Mouse (Mus musculus) embryonic facial prominence, embryonic 11.5 days (tissue): Measurements from ENCODE around the gene Fnip2. TPM values are rescaled to one million over a fixed set of nuclear protein-coding genes. Genes with fewer than 3 reads are reported as not detected.
"Not testable (repeated sequence)": the region's sequence is repeated elsewhere in the genome, so short reads cannot be mapped to it uniquely, and the experiment has no call there.

ENCODE experiments used
- ATAC-seq: fragments of 200-750 bp; cut with Nextera tagmentation; replicated peaks from 2 replicates; pipeline ENCODE4 v1.8.0; 2017; ENCODE audit warnings: low read depth; ENCODE audit not compliant: insufficient number of reproducible peaks, low FRiP score, low TSS enrichment
- DNase-seq: peaks from one replicate; pipeline ENCODE4 v3.0.0-alpha.2; 2015; ENCODE audit warnings: low spot score
- H3K27ac ChIP-seq: fragments of 300-500 bp; sonication (generic); replicated peaks from 2 replicates; pipeline ENCODE4 v1.5.1; 2014; ENCODE audit warnings: mild to moderate bottlenecking, low read depth, low read length, control low read depth
- H3K27me3 ChIP-seq: fragments of 300-500 bp; sonication (generic); 2 replicates; pipeline ENCODE4 v1.6.1; 2014; ENCODE audit warnings: mild to moderate bottlenecking, low read length, moderate library complexity, mixed read lengths; ENCODE audit not compliant: control insufficient read depth, insufficient read depth
- H3K36me3 ChIP-seq: fragments of 300-500 bp; sonication (generic); replicated peaks from 2 replicates; pipeline ENCODE4 v1.6.1; 2014; ENCODE audit warnings: low read depth, mild to moderate bottlenecking, low read length, moderate library complexity, mixed read lengths; ENCODE audit not compliant: control insufficient read depth, insufficient read depth
- H3K4me1 ChIP-seq: fragments of 300-500 bp; sonication (generic); 2 replicates; pipeline ENCODE4 v1.6.1; 2014; ENCODE audit warnings: low read length, mixed read lengths; ENCODE audit not compliant: control insufficient read depth, insufficient read depth
- H3K4me2 ChIP-seq: fragments of 300-500 bp; sonication (generic); 2 replicates; pipeline ENCODE4 v1.6.1; 2014; ENCODE audit warnings: low read depth, mild to moderate bottlenecking, control low read depth, low read length, moderate library complexity
- H3K4me3 ChIP-seq: fragments of 300-500 bp; sonication (generic); 2 replicates; pipeline ENCODE4 v1.5.1; 2014; ENCODE audit warnings: low read depth, low read length, control low read depth
- H3K9ac ChIP-seq: fragments of 300-500 bp; sonication (generic); replicated peaks from 2 replicates; pipeline ENCODE4 v1.6.1; 2014; ENCODE audit warnings: mild to moderate bottlenecking, control low read depth, low read length
- H3K9me3 ChIP-seq: fragments of 300-500 bp; sonication (generic); replicated peaks from 2 replicates; pipeline ENCODE4 v1.6.1; 2016; ENCODE audit warnings: mild to moderate bottlenecking, low read length, inconsistent platforms, mixed read lengths; ENCODE audit not compliant: control insufficient read depth
- WGBS: fragments of 180-500 bp; shearing (Covaris S2); extraction: QIAGEN DNeasy Blood & Tissue Kit; methylation state at CpG from one replicate; pipeline ENCODE4 v1.1.7; 2014; 5-methylcytosine and 5-hydroxymethylcytosine counted together
- polyA plus RNA-seq: library from polyadenylated mRNA; unstranded; fragments of >200 nt; fragmentation: Nextera tagmentation; extraction: Ambion mirVana; gene quantifications from 2 replicates; pipeline ENCODE4 v1.2.1, GENCODE M21; 2014

Gene Fnip2
- polyA plus RNA-seq, 1 experiment from 2014 or later, result 4.5 TPM

- Histone ChIP-seq H3K36me3 (no peaks in the 10 kb centered on the region), H3K27ac (no peak overlapping the region), H3K9me3 (no peaks in the 10 kb centered on the region), H3K4me2 (no peak overlapping the region), H3K27me3 (no peaks in the 10 kb centered on the region), H3K9ac (no peak overlapping the region), H3K4me3 (no peak overlapping the region), H3K4me1 (no peaks in the 10 kb centered on the region)
- 79% methylated on average over 5 of the region's 5 CpGs for WGBS
- ATAC-seq, result no peak
- DNase-seq, result no peak
These were observed 12.4 kb upstream of the Fnip2 start for GRCm38 (mm10) chr3:79579891-79580575.

- no peaks in the 10 kb centered on the region for H3K27me3 ChIP-seq
- no peak overlapping the region for H3K9ac ChIP-seq
- 73% methylated on average over 6 of the region's 6 CpGs for WGBS
- no peak overlapping the region for H3K4me2 ChIP-seq
- H3K4me1 ChIP-seq, result no peaks in the 10 kb centered on the region
- no peaks in the 10 kb centered on the region for H3K36me3 ChIP-seq
- H3K27ac ChIP-seq, result no peak overlapping the region
- no peak for DNase-seq
- H3K4me3 ChIP-seq, result no peak overlapping the region
- H3K9me3 ChIP-seq, result no peaks in the 10 kb centered on the region
- no peak for ATAC-seq
These were observed 10.6 kb upstream of the Fnip2 start for GRCm38 (mm10) chr3:79578164-79578563.

- no peak overlapping the region for H3K9ac ChIP-seq
- H3K27ac ChIP-seq, result no peak overlapping the region
- H3K4me3 ChIP-seq, result no peak overlapping the region
- no peaks in the 10 kb centered on the region for H3K27me3 ChIP-seq
- no peak overlapping the region for H3K4me2 ChIP-seq
- 88% methylated on average over 6 of the region's 6 CpGs for WGBS
- no peaks in the 10 kb centered on the region for H3K36me3 ChIP-seq
- ATAC-seq (no peak), DNase-seq (no peak)
- H3K4me1 ChIP-seq, result no peaks in the 10 kb centered on the region
- H3K9me3 ChIP-seq, result no peaks in the 10 kb centered on the region
These were observed 10.0 kb upstream of the Fnip2 start for GRCm38 (mm10) chr3:79577606-79578005.

GRCm38 (mm10) chr3:79576865-79577264, 9.3 kb upstream of the Fnip2 start:
- 33% methylated on average over 5 of the region's 5 CpGs for WGBS
- ATAC-seq, result 0 out of 2 replicates have a peak, but pooled peaks have one; percentile 22
- Histone ChIP-seq H3K27ac (no peak overlapping the region), H3K9me3 (no peaks in the 10 kb centered on the region), H3K4me2 (no peak overlapping the region), H3K4me3 (no peak overlapping the region), H3K9ac (no peak overlapping the region), H3K36me3 (no peaks in the 10 kb centered on the region), H3K4me1 (no peaks in the 10 kb centered on the region), H3K27me3 (no peaks in the 10 kb centered on the region)
- DNase-seq, result no peak

- 15% methylated on average over 3 of the region's 3 CpGs for WGBS
- H3K4me3 ChIP-seq, result no peak overlapping the region
- no peak overlapping the region for H3K9ac ChIP-seq
- H3K36me3 ChIP-seq, result no peaks in the 10 kb centered on the region
- no peaks in the 10 kb centered on the region for H3K4me1 ChIP-seq
- H3K9me3 ChIP-seq, result no peaks in the 10 kb centered on the region
- ATAC-seq (0 out of 2 replicates have a peak, but pooled peaks have one; percentile 39), DNase-seq (no peak)
- H3K27me3 ChIP-seq, result no peaks in the 10 kb centered on the region
- H3K27ac ChIP-seq, result no peak overlapping the region
- no peak overlapping the region for H3K4me2 ChIP-seq
These were observed 8.8 kb upstream of the Fnip2 start for GRCm38 (mm10) chr3:79576468-79576816.

GRCm38 (mm10) chr3:79575576-79576467, 8.2 kb upstream of the Fnip2 start:
- ATAC-seq, result no peak; the same call in 1 of the 2 replicates
- H3K9ac ChIP-seq, result no peak overlapping the region
- no peaks in the 10 kb centered on the region for H3K36me3 ChIP-seq
- H3K4me1 ChIP-seq, result no peaks in the 10 kb centered on the region
- no peaks in the 10 kb centered on the region for H3K9me3 ChIP-seq
- peak; percentile 41 for DNase-seq
- H3K4me2 ChIP-seq, result no peak overlapping the region
- H3K27me3 ChIP-seq, result no peaks in the 10 kb centered on the region
- no peak overlapping the region for H3K27ac ChIP-seq
- no peak overlapping the region for H3K4me3 ChIP-seq
- 31% methylated on average over 10 of the region's 10 CpGs for WGBS

GRCm38 (mm10) chr3:79574336-79574735, 6.7 kb upstream of the Fnip2 start:
- Histone ChIP-seq H3K9ac (no peak overlapping the region), H3K9me3 (no peaks in the 10 kb centered on the region), H3K27ac (no peak overlapping the region), H3K4me1 (no peaks in the 10 kb centered on the region), H3K27me3 (no peaks in the 10 kb centered on the region), H3K36me3 (no peaks in the 10 kb centered on the region), H3K4me3 (no peak overlapping the region), H3K4me2 (no peak overlapping the region)
- 82% methylated on average over 3 of the region's 3 CpGs for WGBS
- DNase-seq (no peak), ATAC-seq (no peak)

- not testable (repeated sequence) for H3K36me3 ChIP-seq, H3K9me3 ChIP-seq, H3K4me1 ChIP-seq, DNase-seq, H3K4me3 ChIP-seq, H3K9ac ChIP-seq, H3K27ac ChIP-seq, H3K4me2 ChIP-seq, ATAC-seq, H3K27me3 ChIP-seq
- WGBS, result 88% methylated on average over 5 of the region's 5 CpGs
These were observed 5.8 kb upstream of the Fnip2 start for GRCm38 (mm10) chr3:79573376-79573775.
